Mouse (Mus musculus): ENCODE measurements around the gene Oscar. TPM values are rescaled to one million over a fixed set of nuclear protein-coding genes. Genes with fewer than 3 reads are reported as not detected.
A peak's percentile ranks its signal among the peaks of the same experiment; 100 is the strongest.

Gene Oscar
- polyA plus RNA-seq, 1 experiment from 2014 or later: not detected

GRCm38 (mm10) chr7:3643843-3644242 lies 27.9 kb upstream of the Oscar start:
- H3K9ac ChIP-seq: no peak overlapping the region

GRCm38 (mm10) chr7:3643412-3643811 lies 27.5 kb upstream of the Oscar start:
- no peak overlapping the region for H3K27ac ChIP-seq
- no peaks in the 10 kb centered on the region for H3K9me3 ChIP-seq (replicated peaks)
- peaks cover 26% of the 10 kb centered on the region; the same call in 1 of the 2 replicates for H3K36me3 ChIP-seq
- no peak overlapping the region for H3K9ac ChIP-seq
- H3K4me1 ChIP-seq (replicated peaks): peaks cover 29% of the 10 kb centered on the region
- no peak overlapping the region for H3K4me2 ChIP-seq
- no peaks in the 10 kb centered on the region for H3K27me3 ChIP-seq
- H3K4me3 ChIP-seq: no peak overlapping the region; the same call in 1 of the 2 replicates
- ATAC-seq (replicated peaks; ENCODE audit: insufficient number of reproducible peaks, insufficient read depth, low FRiP score, low read depth): no peak
- 66% methylated on average over 5 of the region's 5 CpGs for WGBS

More at GRCm38 (mm10) chr7:3643843-3644242, 27.9 kb upstream of the Oscar start:
- Histone ChIP-seq H3K4me3 (peak overlapping the region; percentile 96), H3K27me3 (no peaks in the 10 kb centered on the region), H3K4me2 (peak overlapping the region; percentile 60), H3K36me3 (peaks cover 25% of the 10 kb centered on the region; the same call in 1 of the 2 replicates), H3K9me3 (replicated peaks) (no peaks in the 10 kb centered on the region), H3K27ac (no peak overlapping the region), H3K4me1 (replicated peaks) (peaks cover 33% of the 10 kb centered on the region)
- no peak for ATAC-seq (replicated peaks; ENCODE audit: insufficient number of reproducible peaks, insufficient read depth, low FRiP score, low read depth)
- 23% methylated on average over 9 of the region's 9 CpGs for WGBS

GRCm38 (mm10) chr7:3630478-3630815 lies 14.5 kb upstream of the Oscar start:
- H3K9ac ChIP-seq: peak overlapping the region; percentile 53
- peaks cover 9% of the 10 kb centered on the region; the same call in 1 of the 2 replicates for H3K36me3 ChIP-seq
- H3K4me1 ChIP-seq (replicated peaks): peaks cover 21% of the 10 kb centered on the region
- no peaks in the 10 kb centered on the region for H3K27me3 ChIP-seq
- peak overlapping the region; percentile 61 for H3K4me3 ChIP-seq
- H3K4me2 ChIP-seq: peak overlapping the region; percentile 77
- ATAC-seq (replicated peaks; ENCODE audit: insufficient number of reproducible peaks, insufficient read depth, low FRiP score, low read depth): no peak
- H3K9me3 ChIP-seq (replicated peaks): no peaks in the 10 kb centered on the region
- no peak overlapping the region for H3K27ac ChIP-seq
- WGBS: 60% methylated on average over 3 of the region's 3 CpGs

GRCm38 (mm10) chr7:3629543-3630477 lies 13.9 kb upstream of the Oscar start, which contains the start of the genes Tfpt and Prpf31:
TSS of gene Tfpt (minus strand) at chr7:3629929.
TSS of gene Prpf31 (plus strand) at chr7:3629985.
- H3K36me3 ChIP-seq: peaks cover 9% of the 10 kb centered on the region; the same call in 1 of the 2 replicates
- under 1% methylated on average over 47 of the region's 47 CpGs for WGBS
- H3K4me2 ChIP-seq: peak within 1 kb of the TSS; percentile 77
- peak; percentile 83 for ATAC-seq (replicated peaks; ENCODE audit: insufficient number of reproducible peaks, insufficient read depth, low FRiP score, low read depth)
- peak within 1 kb of the TSS; percentile 82 for H3K27ac ChIP-seq
- no peaks in the 10 kb centered on the region for H3K27me3 ChIP-seq
- peak within 1 kb of the TSS; percentile 53 for H3K9ac ChIP-seq
- peak within 1 kb of the TSS; percentile 61 for H3K4me3 ChIP-seq
- peaks cover 21% of the 10 kb centered on the region for H3K4me1 ChIP-seq (replicated peaks)
- H3K9me3 ChIP-seq (replicated peaks): no peaks in the 10 kb centered on the region

- no peak for ATAC-seq (replicated peaks; ENCODE audit: insufficient number of reproducible peaks, insufficient read depth, low FRiP score, low read depth)
- H3K4me2 ChIP-seq: peak overlapping the region; percentile 77
- peak overlapping the region; percentile 61 for H3K4me3 ChIP-seq
- H3K27me3 ChIP-seq: no peaks in the 10 kb centered on the region
- H3K9me3 ChIP-seq (replicated peaks): no peaks in the 10 kb centered on the region
- peak overlapping the region; percentile 82 for H3K27ac ChIP-seq
- peak overlapping the region; percentile 53 for H3K9ac ChIP-seq
- 32% methylated on average over 4 of the region's 4 CpGs for WGBS
- H3K4me1 ChIP-seq (replicated peaks): peaks cover 21% of the 10 kb centered on the region
- H3K36me3 ChIP-seq: peaks cover 13% of the 10 kb centered on the region; the same call in 1 of the 2 replicates
These were observed 13.1 kb upstream of the Oscar start for GRCm38 (mm10) chr7:3629030-3629429.

GRCm38 (mm10) chr7:3617242-3617995 lies 1.5 kb upstream of the Oscar start, which contains the start of gene Ndufa3:
TSS of gene Ndufa3 (plus strand) at chr7:3617373.
- 1% methylated on average over 32 of the region's 32 CpGs for WGBS
- peak within 1 kb of the TSS; percentile 64 for H3K4me2 ChIP-seq
- peak; percentile 96 for ATAC-seq (replicated peaks; ENCODE audit: insufficient number of reproducible peaks, insufficient read depth, low FRiP score, low read depth)
- peak within 1 kb of the TSS; percentile 85 for H3K9ac ChIP-seq
- H3K4me1 ChIP-seq (replicated peaks): peaks cover 10% of the 10 kb centered on the region
- H3K36me3 ChIP-seq: peaks cover 26% of the 10 kb centered on the region; the same call in 1 of the 2 replicates
- no peaks in the 10 kb centered on the region for H3K27me3 ChIP-seq
- H3K9me3 ChIP-seq (replicated peaks): no peaks in the 10 kb centered on the region
- peak within 1 kb of the TSS; percentile 81 for H3K4me3 ChIP-seq
- H3K27ac ChIP-seq: peak within 1 kb of the TSS; percentile 78

- peaks cover 25% of the 10 kb centered on the region; the same call in 1 of the 2 replicates for H3K36me3 ChIP-seq
- WGBS: 44% methylated on average over 6 of the region's 6 CpGs
- H3K9me3 ChIP-seq (replicated peaks): no peaks in the 10 kb centered on the region
- H3K9ac ChIP-seq: no peak overlapping the region; the same call in 1 of the 2 replicates
- peak overlapping the region; percentile 78; the same call in 1 of the 2 replicates for H3K27ac ChIP-seq
- no peak for ATAC-seq (replicated peaks; ENCODE audit: insufficient number of reproducible peaks, insufficient read depth, low FRiP score, low read depth)
- peak overlapping the region; percentile 64 for H3K4me2 ChIP-seq
- H3K4me1 ChIP-seq (replicated peaks): peaks cover 10% of the 10 kb centered on the region
- no peaks in the 10 kb centered on the region for H3K27me3 ChIP-seq
- peak overlapping the region; percentile 81 for H3K4me3 ChIP-seq
These were observed 658 bp upstream of the Oscar start for GRCm38 (mm10) chr7:3616389-3617241.

- Histone ChIP-seq H3K9ac (no peak overlapping the region), H3K27me3 (no peaks in the 10 kb centered on the region), H3K4me3 (no peak overlapping the region), H3K4me2 (no peak overlapping the region), H3K27ac (no peak overlapping the region), H3K9me3 (replicated peaks) (no peaks in the 10 kb centered on the region), H3K36me3 (peaks cover 3% of the 10 kb centered on the region; the same call in 1 of the 2 replicates), H3K4me1 (replicated peaks) (peaks cover 13% of the 10 kb centered on the region)
- no peak for ATAC-seq (replicated peaks; ENCODE audit: insufficient number of reproducible peaks, insufficient read depth, low FRiP score, low read depth)
- 74% methylated on average over 3 of the region's 3 CpGs for WGBS
These were observed 1.9 kb downstream of the Oscar start for GRCm38 (mm10) chr7:3614021-3614420.

GRCm38 (mm10) chr7:3611006-3611405 lies 5.0 kb downstream of the Oscar start:
- no peaks in the 10 kb centered on the region for H3K27me3 ChIP-seq
- no peaks in the 10 kb centered on the region for H3K9me3 ChIP-seq (replicated peaks)
- 0 out of 2 replicates have a peak, but pooled peaks cover 6% of the 10 kb centered on the region for H3K4me1 ChIP-seq (replicated peaks)
- no peak overlapping the region for H3K4me2 ChIP-seq
- H3K36me3 ChIP-seq: no peaks in the 10 kb centered on the region
- ATAC-seq (replicated peaks; ENCODE audit: insufficient number of reproducible peaks, insufficient read depth, low FRiP score, low read depth): 0 out of 2 replicates have a peak, but pooled peaks have one; percentile 13
- no peak overlapping the region for H3K27ac ChIP-seq
- no peak overlapping the region for H3K4me3 ChIP-seq
- WGBS: 81% methylated on average over 13 of the region's 13 CpGs
- H3K9ac ChIP-seq: no peak overlapping the region

GRCm38 (mm10) chr7:3610437-3610836 lies 5.5 kb downstream of the Oscar start:
- Histone ChIP-seq H3K4me2 (no peak overlapping the region), H3K9ac (no peak overlapping the region), H3K9me3 (replicated peaks) (no peaks in the 10 kb centered on the region), H3K27me3 (no peaks in the 10 kb centered on the region), H3K4me3 (no peak overlapping the region), H3K36me3 (no peaks in the 10 kb centered on the region), H3K4me1 (replicated peaks) (0 out of 2 replicates have a peak, but pooled peaks cover 6% of the 10 kb centered on the region), H3K27ac (no peak overlapping the region)
- 85% methylated on average over 3 of the region's 3 CpGs for WGBS
- ATAC-seq (replicated peaks; ENCODE audit: insufficient number of reproducible peaks, insufficient read depth, low FRiP score, low read depth): no peak
